Mouse (Mus musculus) frontal cortex, adult (tissue): ENCODE data around the gene Alk.
A peak's percentile ranks its signal among the peaks of the same experiment; 100 is the strongest.

Experiments
- ATAC-seq: cut with Nextera tagmentation; 2 replicates; pipeline ENCODE4 v1.9.2; 2017; ENCODE audit warnings: mild to moderate bottlenecking, moderate library complexity, mixed read lengths; ENCODE audit not compliant: low TSS enrichment

Gene Alk

GRCm38 (mm10) chr17:72268529-72268928 lies 335.9 kb downstream of the Alk start:
- no peak for ATAC-seq

GRCm38 (mm10) chr17:72265171-72266022 lies 339.0 kb downstream of the Alk start:
- ATAC-seq = no peak

GRCm38 (mm10) chr17:72253411-72253810 lies 351.0 kb downstream of the Alk start:
- ATAC-seq = no peak

- no peak for ATAC-seq
Measured at GRCm38 (mm10) chr17:72251554-72251953, 352.9 kb downstream of the Alk start.

GRCm38 (mm10) chr17:72250482-72251405 lies 353.7 kb downstream of the Alk start:
- no peak for ATAC-seq

- ATAC-seq = peak; percentile 64; the same call in 1 of the 2 replicates
Measured at GRCm38 (mm10) chr17:72242036-72242435, 362.4 kb downstream of the Alk start.

GRCm38 (mm10) chr17:72237315-72237714 lies 367.1 kb downstream of the Alk start:
- ATAC-seq = no peak

GRCm38 (mm10) chr17:72230891-72231290 lies 373.5 kb downstream of the Alk start:
- no peak for ATAC-seq

GRCm38 (mm10) chr17:72218816-72219215 lies 385.6 kb downstream of the Alk start:
- ATAC-seq = no peak

GRCm38 (mm10) chr17:72197576-72197975 lies 406.9 kb downstream of the Alk start:
- ATAC-seq = no peak

- no peak for ATAC-seq
Measured at GRCm38 (mm10) chr17:72194976-72195650, 409.3 kb downstream of the Alk start.

GRCm38 (mm10) chr17:72190536-72190935 lies 413.9 kb downstream of the Alk start:
- no peak for ATAC-seq

- ATAC-seq = no peak
Measured at GRCm38 (mm10) chr17:72187026-72187425, 417.4 kb downstream of the Alk start.

- no peak for ATAC-seq
Measured at GRCm38 (mm10) chr17:72182414-72182813, 422.0 kb downstream of the Alk start.

- ATAC-seq = no peak
Measured at GRCm38 (mm10) chr17:72180200-72180599, 424.2 kb downstream of the Alk start.

- ATAC-seq = no peak
Measured at GRCm38 (mm10) chr17:72179722-72180140, 424.7 kb downstream of the Alk start.

GRCm38 (mm10) chr17:72173778-72174177 lies 430.6 kb downstream of the Alk start:
- ATAC-seq = no peak

- ATAC-seq = no peak
Measured at GRCm38 (mm10) chr17:72168152-72168551, 436.3 kb downstream of the Alk start.

- no peak for ATAC-seq
Measured at GRCm38 (mm10) chr17:72158857-72159385, 445.5 kb downstream of the Alk start.

GRCm38 (mm10) chr17:72157830-72158629 lies 446.4 kb downstream of the Alk start:
- peak; percentile 64; the same call in 1 of the 2 replicates for ATAC-seq

GRCm38 (mm10) chr17:72153038-72153437 lies 451.4 kb downstream of the Alk start:
- ATAC-seq = no peak
